9 mouse cellular contexts compared by ENCODE assay signal in the genomic region with DNA sequence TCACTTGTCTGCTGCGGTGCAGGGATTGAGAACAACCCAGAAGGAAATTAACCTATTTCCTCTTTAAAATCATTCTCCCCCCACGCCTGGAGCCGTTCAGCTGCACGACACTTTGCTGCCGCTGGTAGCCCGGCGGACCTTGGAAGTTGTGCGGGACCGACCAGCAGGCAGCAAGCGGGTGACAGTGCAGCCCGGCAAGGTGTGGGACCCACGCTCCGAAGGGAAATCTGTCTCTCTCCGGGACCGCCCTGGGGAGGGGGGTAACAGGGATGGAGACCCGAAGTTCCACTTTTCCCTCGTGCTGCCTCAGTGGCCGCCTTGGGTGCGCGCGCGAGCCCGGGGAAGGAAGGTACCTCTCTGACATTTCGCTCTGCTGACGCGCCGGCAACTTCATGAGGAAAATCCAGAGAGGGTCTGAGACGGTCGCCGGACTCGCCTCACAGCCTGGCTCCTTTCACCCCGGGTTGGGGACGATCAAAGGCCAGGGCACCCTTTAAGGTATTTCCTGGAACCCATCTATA. TPM values are rescaled to one million over a fixed set of nuclear protein-coding genes. Genes with fewer than 3 reads are reported as not detected.
DNase-seq lines count a peak whose midpoint lies in the region; ATAC-seq and TF ChIP-seq lines count a peak whose summit lies in the region.
"Had no signal": no experiment of that assay in that cellular context is flagged by ENCODE, and none has a peak within 500 bp of the region (broad histone marks: within the 10 kb centered on the region; RNA-seq: fewer than 3 reads in every experiment).

No protein-coding gene starts in this region.

- H3K36me3 ChIP-seq in forebrain, embryonic 13.5 days (ENCODE audit: poor library complexity, severe bottlenecking): no peaks in the 10 kb centered on the region
- no peaks in the 10 kb centered on the region for H3K36me3 ChIP-seq in hindbrain, postnatal 0 days (ENCODE audit: insufficient read depth, low read length)
- H3K36me3 ChIP-seq in liver, postnatal 0 days (replicated peaks; ENCODE audit: insufficient read depth, low read length): peaks cover under 1% of the 10 kb centered on the region; the same call in 1 of the 2 replicates
- H3K36me3 ChIP-seq in neural tube, embryonic 15.5 days: no peaks in the 10 kb centered on the region

- WGBS in forebrain, embryonic 13.5 days: under 1% methylated on average over 31 of the region's 33 CpGs
- under 1% methylated on average over 33 of the region's 33 CpGs for WGBS in hindbrain, postnatal 0 days
- WGBS in liver, postnatal 0 days (ENCODE audit: insufficient replicate concordance): under 1% methylated on average over 32 of the region's 33 CpGs
- under 1% methylated on average over 33 of the region's 33 CpGs for WGBS in neural tube, embryonic 15.5 days

- peak overlapping the region; percentile 90 for H3K9ac ChIP-seq in forebrain, embryonic 13.5 days
- H3K9ac ChIP-seq in hindbrain, postnatal 0 days (replicated peaks; ENCODE audit: low read length): peak overlapping the region; percentile 97
- H3K9ac ChIP-seq in liver, postnatal 0 days (replicated peaks): peak overlapping the region; percentile 86
- H3K9ac ChIP-seq in neural tube, embryonic 15.5 days (replicated peaks): peak overlapping the region; percentile 84

- TF ChIP-seq CTCF in hindbrain, postnatal 0 days (IDR thresholded peaks at IDR 0.05; ENCODE audit: low read depth): no peak; the same call in 1 of the 2 replicates
- TF ChIP-seq CTCF in liver, postnatal 0 days (IDR thresholded peaks at IDR 0.05; ENCODE audit: low read depth): peak; percentile 5; the same call in 1 of the 2 replicates

- peaks cover 10% of the 10 kb centered on the region; the same call in 1 of the 2 replicates for H3K27me3 ChIP-seq in forebrain, embryonic 13.5 days
- no peaks in the 10 kb centered on the region for H3K27me3 ChIP-seq in hindbrain, postnatal 0 days (ENCODE audit: insufficient read depth, low read length)
- H3K27me3 ChIP-seq in liver, postnatal 0 days (ENCODE audit: insufficient read depth, low read length): no peaks in the 10 kb centered on the region
- H3K27me3 ChIP-seq in neural tube, embryonic 15.5 days (replicated peaks): no peaks in the 10 kb centered on the region

- H3K27ac ChIP-seq in forebrain, embryonic 13.5 days: no peak overlapping the region
- H3K27ac ChIP-seq in hindbrain, postnatal 0 days: peak overlapping the region; percentile 96; the same call in 1 of the 2 replicates
- H3K27ac ChIP-seq in liver, postnatal 0 days (ENCODE audit: low read depth): peak overlapping the region; percentile 99
- H3K27ac ChIP-seq in neural tube, embryonic 15.5 days (replicated peaks): peak overlapping the region; percentile 37; the same call in 1 of the 2 replicates

- DNase-seq in gastrocnemius, postnatal 10 days: peak; percentile 45
- DNase-seq in gastrocnemius, adult 18-20 months (ENCODE audit: low spot score): no peak
- peak; percentile 51 for DNase-seq in c-Kit-negative CD71-positive TER-119-positive erythroid progenitor cells, embryonic 14.5 days (ENCODE audit: low read depth, low spot score)
- DNase-seq in hindbrain, postnatal 0 days (ENCODE audit: low spot score): peak; percentile 21
- peak; percentile 74 for DNase-seq in liver, postnatal 0 days
- peak; percentile 42 for DNase-seq in thymus, postnatal 0 days (ENCODE audit: low spot score)

- TF ChIP-seq EP300 in liver, postnatal 0 days (IDR thresholded peaks at IDR 0.05; ENCODE audit: low read depth): no peak

- peak overlapping the region; percentile 87 for H3K4me2 ChIP-seq in forebrain, embryonic 13.5 days
- H3K4me2 ChIP-seq in hindbrain, postnatal 0 days (ENCODE audit: low read depth, low read length): peak overlapping the region; percentile 92
- H3K4me2 ChIP-seq in liver, postnatal 0 days (ENCODE audit: low read depth, low read length): peak overlapping the region; percentile 95
- peak overlapping the region; percentile 93 for H3K4me2 ChIP-seq in neural tube, embryonic 15.5 days

- H3K4me1 ChIP-seq in forebrain, embryonic 13.5 days: peaks cover 42% of the 10 kb centered on the region
- H3K4me1 ChIP-seq in hindbrain, postnatal 0 days (ENCODE audit: insufficient read depth, low read length): peaks cover 3% of the 10 kb centered on the region; the same call in 1 of the 2 replicates
- H3K4me1 ChIP-seq in liver, postnatal 0 days (ENCODE audit: insufficient read depth): peaks cover 28% of the 10 kb centered on the region
- peaks cover 24% of the 10 kb centered on the region for H3K4me1 ChIP-seq in neural tube, embryonic 15.5 days

- peak overlapping the region; percentile 78 for H3K4me3 ChIP-seq in forebrain, embryonic 13.5 days
- H3K4me3 ChIP-seq in hindbrain, postnatal 0 days (ENCODE audit: low read length): peak overlapping the region; percentile 85
- H3K4me3 ChIP-seq in liver, postnatal 0 days (ENCODE audit: low read depth, low read length): peak overlapping the region; percentile 79
- peak overlapping the region; percentile 79 for H3K4me3 ChIP-seq in neural tube, embryonic 15.5 days (replicated peaks)

- ATAC-seq in forebrain, embryonic 13.5 days: no peak
- no peak for ATAC-seq in hindbrain, postnatal 0 days
- ATAC-seq in liver, postnatal 0 days: no peak
- no peak for ATAC-seq in neural tube, embryonic 15.5 days (ENCODE audit: low FRiP score)

- no peaks in the 10 kb centered on the region for H3K9me3 ChIP-seq in forebrain, embryonic 13.5 days (replicated peaks)
- H3K9me3 ChIP-seq in hindbrain, postnatal 0 days (ENCODE audit: low read length): no peaks in the 10 kb centered on the region
- no peaks in the 10 kb centered on the region for H3K9me3 ChIP-seq in liver, postnatal 0 days (ENCODE audit: low read length)
- no peaks in the 10 kb centered on the region for H3K9me3 ChIP-seq in neural tube, embryonic 15.5 days (replicated peaks)

RNA-seq across cellular contexts. Expression of gene Arsg, which starts 0.9 kb away (rescaled TPM):
- 10 to 100 TPM in 1 of 2 experiments, 1 to 10 TPM in 1; 9.3 to 12.3 TPM for total RNA-seq in gastrocnemius, postnatal 10 days (2021)
- total RNA-seq in gastrocnemius, adult 18-20 months (2021): 1 to 10 TPM; 1.2 to 1.6 TPM
- 3.4 and 5.4 TPM in 2 replicates for polyA plus RNA-seq in forebrain, embryonic 13.5 days (2015; fragmentation: Nextera tagmentation; extraction: Ambion mirVana)
- total RNA-seq in hindbrain, postnatal 0 days (2014; rRNA removed): 10.4 and 13.1 TPM in 2 replicates
- 9.9 and 10.3 TPM in 2 replicates for polyA plus RNA-seq in hindbrain, postnatal 0 days (2015; fragmentation: Nextera tagmentation; extraction: Ambion mirVana)
- polyA plus RNA-seq in liver, postnatal 0 days (2015; fragmentation: Nextera tagmentation; extraction: Ambion mirVana): 11.8 and 13.1 TPM in 2 replicates
- polyA plus RNA-seq in neural tube, embryonic 15.5 days (2015; fragmentation: Nextera tagmentation; extraction: Ambion mirVana): 2.8 and 3.2 TPM in 2 replicates
- 2.3 and 2.4 TPM in 2 replicates for polyA plus RNA-seq in thymus, postnatal 0 days (2015; fragmentation: Nextera tagmentation; extraction: Ambion mirVana)

RNA-seq across cellular contexts. Expression of gene Slc16a6, which starts 1.2 kb away (rescaled TPM):
- 10 to 100 TPM; 18.6 to 20.8 TPM for total RNA-seq in gastrocnemius, postnatal 10 days (2021)
- 1 to 10 TPM; 3.7 to 7.1 TPM for total RNA-seq in gastrocnemius, adult 18-20 months (2021)
- polyA plus RNA-seq in forebrain, embryonic 13.5 days (2015; fragmentation: Nextera tagmentation; extraction: Ambion mirVana): 3.6 and 5.0 TPM in 2 replicates
- 10.5 and 11.2 TPM in 2 replicates for total RNA-seq in hindbrain, postnatal 0 days (2014; rRNA removed)
- 7.9 and 8.7 TPM in 2 replicates for polyA plus RNA-seq in hindbrain, postnatal 0 days (2015; fragmentation: Nextera tagmentation; extraction: Ambion mirVana)
- polyA plus RNA-seq in liver, postnatal 0 days (2015; fragmentation: Nextera tagmentation; extraction: Ambion mirVana): 18.8 and 19.0 TPM in 2 replicates
- polyA plus RNA-seq in neural tube, embryonic 15.5 days (2015; fragmentation: Nextera tagmentation; extraction: Ambion mirVana): 3.7 and 4.2 TPM in 2 replicates
- polyA plus RNA-seq in thymus, postnatal 0 days (2015; fragmentation: Nextera tagmentation; extraction: Ambion mirVana): 14.4 TPM in 2 replicates

RNA-seq across cellular contexts. Expression of gene Amz2, which starts 46.5 kb away (rescaled TPM):
- total RNA-seq in gastrocnemius, postnatal 10 days (2021): 10 to 100 TPM; 48.8 to 49.5 TPM
- total RNA-seq in gastrocnemius, adult 18-20 months (2021): 10 to 100 TPM; 68.8 to 72.7 TPM
- 57.6 and 58.4 TPM in 2 replicates for polyA plus RNA-seq in forebrain, embryonic 13.5 days (2015; fragmentation: Nextera tagmentation; extraction: Ambion mirVana)
- 145 and 151 TPM in 2 replicates for total RNA-seq in hindbrain, postnatal 0 days (2014; rRNA removed)
- 38.4 and 38.8 TPM in 2 replicates for polyA plus RNA-seq in hindbrain, postnatal 0 days (2015; fragmentation: Nextera tagmentation; extraction: Ambion mirVana)
- 9.4 and 11.0 TPM in 2 replicates for polyA plus RNA-seq in liver, postnatal 0 days (2015; fragmentation: Nextera tagmentation; extraction: Ambion mirVana)
- polyA plus RNA-seq in neural tube, embryonic 15.5 days (2015; fragmentation: Nextera tagmentation; extraction: Ambion mirVana): 50.1 and 50.7 TPM in 2 replicates
- 59.4 and 60.0 TPM in 2 replicates for polyA plus RNA-seq in thymus, postnatal 0 days (2015; fragmentation: Nextera tagmentation; extraction: Ambion mirVana)

RNA-seq across cellular contexts. Expression of gene 9930022D16Rik, which starts 58.5 kb away (rescaled TPM):
- not detected for total RNA-seq in gastrocnemius, postnatal 10 days (2021)
- total RNA-seq in gastrocnemius, adult 18-20 months (2021): not detected
- polyA plus RNA-seq in forebrain, embryonic 13.5 days (2015; fragmentation: Nextera tagmentation; extraction: Ambion mirVana): not detected in 2 replicates
- not detected in 2 replicates for total RNA-seq in hindbrain, postnatal 0 days (2014; rRNA removed)
- not detected in 2 replicates for polyA plus RNA-seq in hindbrain, postnatal 0 days (2015; fragmentation: Nextera tagmentation; extraction: Ambion mirVana)
- not detected in 2 replicates for polyA plus RNA-seq in liver, postnatal 0 days (2015; fragmentation: Nextera tagmentation; extraction: Ambion mirVana)
- polyA plus RNA-seq in neural tube, embryonic 15.5 days (2015; fragmentation: Nextera tagmentation; extraction: Ambion mirVana): 0.05 TPM in 1 of 2 replicates, not detected in the other
- polyA plus RNA-seq in thymus, postnatal 0 days (2015; fragmentation: Nextera tagmentation; extraction: Ambion mirVana): 0.08 and 0.12 TPM in 2 replicates
- total RNA-seq: left cerebral cortex, postnatal 25 days had no signal
